Mouse (Mus musculus) midbrain, embryonic 13.5 days (tissue): ENCODE measurements at regions not wholly inside any gene's neighbourhood (a gene's known extent, or its start where the extent isn't known, plus 50 kb on each side); places are given as distances from the start of the nearest gene placed in this dataset.

ENCODE experiments used
- ATAC-seq: fragments of 200-750 bp; cut with Nextera tagmentation; 2 replicates; pipeline ENCODE4 v1.8.0; 2017; ENCODE audit warnings: mild to moderate bottlenecking, moderate TSS enrichment, moderate library complexity
- H3K27ac ChIP-seq: fragments of 300-500 bp; sonication (generic); 2 replicates; pipeline ENCODE4 v1.5.1; 2015; ENCODE audit warnings: inconsistent platforms, mild to moderate bottlenecking, moderate library complexity
- H3K27me3 ChIP-seq: fragments of 300-500 bp; sonication (generic); 2 replicates; pipeline ENCODE4 v1.6.1; 2015; ENCODE audit warnings: mild to moderate bottlenecking, inconsistent platforms
- H3K36me3 ChIP-seq: fragments of 300-500 bp; sonication (generic); 2 replicates; pipeline ENCODE4 v1.6.1; 2015; ENCODE audit warnings: mild to moderate bottlenecking, inconsistent platforms
- H3K4me1 ChIP-seq: fragments of 300-500 bp; sonication (generic); replicated peaks from 2 replicates; pipeline ENCODE4 v1.6.1; 2015; ENCODE audit warnings: inconsistent platforms
- H3K4me2 ChIP-seq: fragments of 300-500 bp; sonication (generic); replicated peaks from 2 replicates; pipeline ENCODE4 v1.6.1; 2015; ENCODE audit warnings: moderate library complexity, mild to moderate bottlenecking, inconsistent platforms
- H3K4me3 ChIP-seq: fragments of 300-500 bp; sonication (generic); replicated peaks from 2 replicates; pipeline ENCODE4 v1.5.1; 2015; ENCODE audit warnings: mild to moderate bottlenecking, inconsistent platforms
- H3K9ac ChIP-seq: fragments of 300-500 bp; sonication (generic); replicated peaks from 2 replicates; pipeline ENCODE4 v1.6.1; 2015; ENCODE audit warnings: mild to moderate bottlenecking, inconsistent platforms
- H3K9me3 ChIP-seq: fragments of 300-500 bp; sonication (generic); 2 replicates; pipeline ENCODE4 v1.6.1; 2016; ENCODE audit warnings: mild to moderate bottlenecking, inconsistent platforms
- WGBS: fragments of 180-500 bp; shearing (Covaris S2); methylation state at CpG from one replicate; pipeline ENCODE4 v1.1.7; 2015; 5-methylcytosine and 5-hydroxymethylcytosine counted together

DNA sequence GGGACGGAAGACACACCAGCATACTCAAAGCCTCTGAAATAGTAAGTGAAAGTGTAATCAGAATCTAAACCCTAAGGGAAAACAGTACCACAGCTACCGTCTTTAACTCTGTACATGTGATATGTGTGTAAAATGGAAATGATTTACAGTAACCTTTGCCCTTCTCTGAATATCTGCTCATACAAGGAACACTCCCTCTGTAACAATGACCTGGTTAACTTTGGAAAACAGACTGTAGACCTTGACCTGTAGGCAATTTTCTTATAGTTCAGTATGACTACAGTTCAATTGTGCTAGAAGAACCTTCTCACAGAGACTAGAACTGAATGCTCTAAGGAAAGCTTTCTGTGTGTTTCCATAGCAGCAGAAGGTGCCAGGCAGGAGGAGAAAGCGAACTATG is 226.4 kb downstream of the Gm11361 start:
- 85% methylated on average over 3 of the region's 3 CpGs for WGBS
- no peaks in the 10 kb centered on the region for H3K27me3 ChIP-seq

DNA sequence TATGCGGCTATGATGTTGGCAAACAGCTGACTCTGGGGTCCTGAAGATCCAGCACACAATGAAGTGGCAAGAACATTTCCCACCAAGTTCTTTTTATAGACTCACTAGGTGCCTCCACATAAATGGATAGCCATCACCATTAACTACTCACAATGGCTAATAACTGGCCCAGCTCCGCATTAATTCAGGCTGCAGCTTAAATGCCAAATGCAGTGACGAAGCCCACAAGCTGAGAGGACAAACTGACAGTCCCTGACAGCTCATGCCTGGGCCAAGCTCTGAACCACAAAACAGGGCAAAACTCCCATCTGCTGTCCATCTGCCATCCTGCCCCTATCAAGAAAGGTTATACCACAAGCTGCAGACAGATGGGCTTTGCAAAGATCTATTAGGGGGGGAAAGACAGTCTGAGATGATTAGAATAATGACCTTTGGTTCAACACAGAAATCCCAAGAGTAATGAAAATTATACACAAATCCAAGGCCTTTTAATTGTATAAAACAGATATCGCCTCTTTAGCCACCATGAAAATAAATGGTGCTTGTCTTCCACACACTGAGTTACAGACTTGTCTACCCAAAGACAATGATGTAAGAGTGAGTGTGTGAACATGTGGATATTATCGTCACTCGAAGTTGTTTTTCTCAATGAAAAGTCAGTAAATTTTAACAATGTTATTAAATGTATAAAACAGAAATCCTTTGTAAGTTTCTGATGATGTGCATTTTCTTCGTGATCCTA is 224.1 kb downstream of the Gm11361 start:
- no peak overlapping the region for H3K4me3 ChIP-seq
- H3K9ac ChIP-seq, result no peak overlapping the region
- H3K9me3 ChIP-seq, result no peaks in the 10 kb centered on the region
- H3K27ac ChIP-seq, result peak overlapping the region; percentile 68
- H3K4me2 ChIP-seq, result no peak overlapping the region
- H3K27me3 ChIP-seq, result no peaks in the 10 kb centered on the region
- H3K36me3 ChIP-seq, result peaks cover 4% of the 10 kb centered on the region; the same call in 1 of the 2 replicates
- H3K4me1 ChIP-seq, result peaks cover 29% of the 10 kb centered on the region
- ATAC-seq, result peak; percentile 88
- 55% methylated on average over 7 of the region's 7 CpGs for WGBS

More for the DNA sequence above, 226.4 kb downstream of the Gm11361 start:
- Histone ChIP-seq H3K4me1 (peaks cover 29% of the 10 kb centered on the region), H3K27ac (no peak overlapping the region), H3K9ac (no peak overlapping the region), H3K9me3 (no peaks in the 10 kb centered on the region), H3K4me3 (no peak overlapping the region), H3K4me2 (no peak overlapping the region), H3K36me3 (no peaks in the 10 kb centered on the region)
- ATAC-seq, result no peak

DNA sequence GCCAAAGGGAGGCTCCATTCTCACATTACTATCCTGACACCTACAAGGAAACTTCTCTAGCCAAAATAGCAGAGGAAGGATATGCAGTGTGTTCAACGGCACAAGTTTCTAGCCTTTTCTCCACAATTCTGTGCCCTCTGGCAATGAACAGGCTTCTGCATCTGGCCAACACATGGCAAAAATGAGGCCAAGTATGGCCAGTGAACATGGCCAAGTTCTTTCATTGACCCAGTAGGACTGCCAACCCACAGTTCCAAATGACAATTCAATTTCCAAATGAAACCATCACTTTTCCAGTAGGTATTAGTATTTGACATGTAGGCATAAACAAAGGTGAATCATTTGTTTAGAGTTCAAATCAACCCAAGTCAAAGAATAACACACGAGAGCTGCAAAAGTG is 208.8 kb downstream of the Gm11361 start:
- no peak overlapping the region for H3K27ac ChIP-seq

DNA sequence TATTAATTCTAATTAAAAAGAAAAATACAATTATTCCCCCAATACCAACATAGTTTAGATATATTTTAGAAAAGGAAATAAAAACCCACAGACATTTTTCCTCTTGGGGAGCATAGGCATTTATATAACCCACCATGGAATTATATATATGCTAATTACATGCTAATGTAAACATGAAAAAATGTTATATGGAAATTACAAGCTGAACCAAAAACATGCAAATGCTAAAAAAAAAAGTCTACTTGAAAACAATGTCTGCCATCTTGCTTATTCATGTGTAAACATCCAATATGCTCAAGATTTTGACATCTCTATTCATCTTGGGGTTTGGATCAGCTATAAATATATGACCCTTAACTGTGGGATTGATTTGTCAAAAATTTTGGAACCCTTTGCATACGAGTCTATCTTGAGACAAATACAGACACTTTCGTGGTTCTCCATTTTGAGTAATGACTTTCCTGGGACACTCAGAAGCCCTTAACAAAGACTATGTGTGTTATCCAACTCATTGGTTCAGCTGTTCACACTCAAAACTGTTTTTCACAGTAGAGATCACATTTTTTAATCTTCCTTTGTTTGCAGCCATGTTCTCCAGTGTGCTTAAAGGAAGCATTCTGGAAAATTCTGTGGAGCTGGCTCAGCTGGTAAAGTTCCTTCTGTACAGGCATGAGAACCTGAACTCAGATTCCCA is 208.0 kb downstream of the Gm11361 start:
- no peaks in the 10 kb centered on the region for H3K9me3 ChIP-seq
- H3K27ac ChIP-seq, result no peak overlapping the region
- H3K27me3 ChIP-seq, result no peaks in the 10 kb centered on the region
- H3K4me2 ChIP-seq, result no peak overlapping the region
- ATAC-seq, result no peak
- H3K36me3 ChIP-seq, result peaks cover 2% of the 10 kb centered on the region; the same call in 1 of the 2 replicates
- 80% methylated on average over 2 of the region's 2 CpGs for WGBS
- H3K4me3 ChIP-seq, result no peak overlapping the region
- H3K9ac ChIP-seq, result no peak overlapping the region
- H3K4me1 ChIP-seq, result no peaks in the 10 kb centered on the region

More for the DNA sequence above, 208.8 kb downstream of the Gm11361 start:
- Histone ChIP-seq H3K4me3 (no peak overlapping the region), H3K4me1 (no peaks in the 10 kb centered on the region), H3K9ac (no peak overlapping the region), H3K9me3 (no peaks in the 10 kb centered on the region), H3K4me2 (no peak overlapping the region), H3K27me3 (no peaks in the 10 kb centered on the region), H3K36me3 (no peaks in the 10 kb centered on the region)
- ATAC-seq, result no peak
- 97% methylated on average over 2 of the region's 2 CpGs for WGBS

DNA sequence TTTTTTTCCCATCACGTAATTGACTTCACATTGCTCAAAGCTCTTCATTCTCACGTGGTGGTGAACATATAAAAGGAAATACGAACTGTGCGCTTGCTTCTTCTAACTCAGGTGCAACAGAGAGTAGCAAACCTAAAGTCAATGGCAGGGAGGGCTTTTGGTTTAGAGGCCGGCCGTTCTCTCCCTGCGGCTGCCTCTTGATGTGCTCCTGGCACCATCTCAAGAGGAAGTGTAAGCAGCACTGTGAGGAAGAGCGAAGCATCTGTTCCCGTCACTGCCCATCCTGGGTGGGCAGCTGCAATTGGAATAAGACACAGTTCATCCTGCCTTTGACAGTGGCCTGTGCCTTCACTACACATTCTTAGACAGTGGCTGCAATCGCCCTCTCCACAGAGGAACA is 204.0 kb downstream of the Gm11361 start:
- Histone ChIP-seq H3K9me3 (no peaks in the 10 kb centered on the region), H3K27me3 (no peaks in the 10 kb centered on the region), H3K4me3 (no peak overlapping the region), H3K27ac (no peak overlapping the region), H3K4me1 (no peaks in the 10 kb centered on the region), H3K9ac (no peak overlapping the region), H3K36me3 (peaks cover 4% of the 10 kb centered on the region; the same call in 1 of the 2 replicates), H3K4me2 (no peak overlapping the region)
- WGBS, result 95% methylated on average over 10 of the region's 10 CpGs
- no peak for ATAC-seq

DNA sequence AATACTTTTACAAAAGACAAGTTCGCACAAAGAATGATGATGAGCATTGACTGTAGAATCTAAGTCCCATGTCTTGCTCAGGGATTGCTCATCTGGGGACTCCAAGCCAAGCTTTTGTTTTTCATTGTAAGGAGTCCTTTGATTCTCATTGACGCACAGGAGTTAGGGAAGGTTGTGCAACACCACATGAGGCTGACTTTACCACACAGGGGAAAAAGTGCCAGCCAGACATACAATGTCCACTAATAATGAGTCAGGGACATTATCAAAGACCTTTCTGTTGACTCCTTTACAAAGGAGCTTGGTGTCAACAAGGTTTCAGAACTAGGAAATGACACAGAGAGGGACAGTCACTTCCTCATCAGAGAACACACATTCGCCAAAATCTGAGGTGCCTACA is 200.1 kb downstream of the Gm11361 start:
- 85% methylated on average over 3 of the region's 3 CpGs for WGBS
- H3K4me3 ChIP-seq, result no peak overlapping the region
- H3K9me3 ChIP-seq, result no peaks in the 10 kb centered on the region
- H3K9ac ChIP-seq, result no peak overlapping the region
- peaks cover 19% of the 10 kb centered on the region for H3K4me1 ChIP-seq
- H3K4me2 ChIP-seq, result no peak overlapping the region
- no peak for ATAC-seq
- H3K36me3 ChIP-seq, result peaks cover 4% of the 10 kb centered on the region; the same call in 1 of the 2 replicates
- no peaks in the 10 kb centered on the region for H3K27me3 ChIP-seq
- H3K27ac ChIP-seq, result no peak overlapping the region

DNA sequence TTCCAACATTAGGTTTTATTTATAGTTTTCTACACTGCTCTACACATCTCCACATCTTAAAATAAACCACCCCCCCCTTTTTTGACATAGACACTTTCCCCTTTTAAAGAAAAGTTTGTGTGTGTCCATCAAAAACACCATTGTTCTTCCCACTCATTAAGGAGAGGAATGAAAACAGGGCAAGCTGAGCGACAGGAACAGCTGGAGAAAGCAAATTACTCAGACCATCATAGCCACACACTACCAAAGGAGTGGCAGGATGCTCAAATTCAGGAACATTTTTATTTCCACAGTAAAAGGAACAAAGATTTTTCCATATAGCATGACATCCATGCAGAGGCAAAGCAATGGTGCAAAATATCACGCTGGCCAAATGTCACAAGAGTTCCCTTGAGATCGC is 198.6 kb downstream of the Gm11361 start:
- peaks cover 4% of the 10 kb centered on the region; the same call in 1 of the 2 replicates for H3K36me3 ChIP-seq
- H3K4me1 ChIP-seq, result peaks cover 23% of the 10 kb centered on the region
- H3K4me3 ChIP-seq, result no peak overlapping the region
- H3K27ac ChIP-seq, result no peak overlapping the region
- no peak for ATAC-seq
- no peak overlapping the region for H3K4me2 ChIP-seq
- WGBS, result 94% methylated on average over 3 of the region's 3 CpGs
- H3K27me3 ChIP-seq, result no peaks in the 10 kb centered on the region
- H3K9me3 ChIP-seq, result no peaks in the 10 kb centered on the region
- no peak overlapping the region for H3K9ac ChIP-seq

DNA sequence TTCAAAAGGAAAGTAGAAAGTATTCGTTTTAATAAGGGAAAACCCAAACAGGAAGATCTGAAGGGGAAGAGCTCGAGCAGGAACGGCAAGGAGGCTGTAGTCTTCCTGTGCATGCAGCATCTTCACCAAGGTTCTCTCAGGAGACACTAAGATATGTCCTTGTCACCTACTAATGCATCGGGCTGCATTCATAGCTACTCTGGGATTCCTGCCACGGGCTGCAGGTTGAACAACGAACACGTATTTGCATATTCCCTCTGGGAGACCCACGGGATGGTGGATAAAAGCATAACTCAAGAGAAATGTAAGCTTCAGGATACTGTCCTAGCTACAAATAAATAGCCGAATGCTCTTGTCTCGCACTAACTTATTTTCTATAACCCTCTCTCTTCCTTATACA is 197.7 kb downstream of the Gm11361 start:
- WGBS, result 71% methylated on average over 10 of the region's 10 CpGs
- Histone ChIP-seq H3K4me3 (no peak overlapping the region), H3K27me3 (no peaks in the 10 kb centered on the region), H3K9ac (no peak overlapping the region), H3K27ac (peak overlapping the region; percentile 25), H3K4me1 (peaks cover 28% of the 10 kb centered on the region), H3K9me3 (no peaks in the 10 kb centered on the region), H3K36me3 (no peaks in the 10 kb centered on the region), H3K4me2 (no peak overlapping the region)
- ATAC-seq, result no peak

DNA sequence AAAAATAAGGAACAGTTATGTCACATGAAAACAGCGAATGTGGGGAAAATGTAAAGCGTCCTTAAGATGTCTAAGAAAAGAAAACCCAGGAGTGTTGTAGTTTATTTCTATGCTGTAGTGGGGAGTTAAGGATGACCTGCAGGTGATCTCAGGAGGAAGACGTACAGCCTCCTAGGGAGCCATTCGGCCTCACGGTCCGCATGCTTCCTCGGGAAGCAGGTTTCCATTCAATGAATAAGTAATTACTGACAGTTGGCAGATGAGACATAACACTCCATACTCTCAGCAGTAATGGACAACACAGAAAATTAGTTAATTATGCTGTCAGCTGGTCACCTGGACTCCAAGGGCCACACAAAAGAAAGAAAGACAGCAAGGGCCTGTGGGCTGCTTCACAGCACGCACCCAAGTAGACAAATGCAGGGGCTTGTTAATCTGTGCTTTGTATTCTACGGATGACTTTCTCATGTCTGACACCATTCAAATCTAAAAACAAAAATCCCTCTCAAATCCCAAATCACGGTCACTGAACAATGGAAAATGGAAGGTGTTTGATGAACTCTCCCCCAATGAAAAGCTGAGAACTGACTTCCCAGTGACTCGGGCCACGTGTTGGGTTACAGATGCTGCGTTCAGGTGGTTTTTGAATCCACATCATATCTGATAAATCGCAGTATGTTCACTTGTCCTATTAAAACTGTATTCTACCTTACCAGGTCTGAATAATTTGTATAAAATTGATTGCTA is 193.5 kb downstream of the Gm11361 start:
- Histone ChIP-seq H3K36me3 (no peaks in the 10 kb centered on the region), H3K27me3 (no peaks in the 10 kb centered on the region), H3K9ac (no peak overlapping the region), H3K27ac (peak overlapping the region; percentile 57), H3K4me2 (no peak overlapping the region), H3K4me1 (peaks cover 28% of the 10 kb centered on the region), H3K9me3 (no peaks in the 10 kb centered on the region), H3K4me3 (no peak overlapping the region)
- 31% methylated on average over 14 of the region's 14 CpGs for WGBS
- ATAC-seq, result 0 out of 2 replicates have a peak, but pooled peaks have one; percentile 56

DNA sequence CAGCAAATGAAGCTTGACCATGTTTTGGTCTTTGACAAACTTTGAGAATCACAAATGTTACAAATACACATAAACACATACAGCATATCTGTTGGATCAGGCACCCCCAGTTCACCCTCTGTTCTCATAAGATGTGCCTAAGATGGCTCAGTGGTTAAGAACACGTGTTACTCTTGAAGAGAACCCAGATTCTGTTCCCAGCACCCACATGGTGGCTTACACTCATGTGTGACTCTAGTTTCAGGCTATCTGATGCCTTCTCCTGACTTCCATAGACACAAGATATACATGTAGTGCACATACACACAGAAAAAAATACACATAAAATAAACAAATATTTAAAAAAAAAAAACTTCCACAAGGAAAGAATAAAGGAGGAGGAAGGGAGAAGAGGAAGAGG is 191.7 kb downstream of the Gm11361 start:
- no peak for ATAC-seq
- H3K4me1 ChIP-seq, result peaks cover 12% of the 10 kb centered on the region
- H3K9me3 ChIP-seq, result no peaks in the 10 kb centered on the region
- H3K36me3 ChIP-seq, result no peaks in the 10 kb centered on the region
- 88% methylated on average over 1 of the region's 1 CpGs for WGBS
- no peak overlapping the region for H3K9ac ChIP-seq
- H3K27me3 ChIP-seq, result no peaks in the 10 kb centered on the region
- H3K4me3 ChIP-seq, result no peak overlapping the region
- no peak overlapping the region for H3K27ac ChIP-seq
- H3K4me2 ChIP-seq, result no peak overlapping the region

DNA sequence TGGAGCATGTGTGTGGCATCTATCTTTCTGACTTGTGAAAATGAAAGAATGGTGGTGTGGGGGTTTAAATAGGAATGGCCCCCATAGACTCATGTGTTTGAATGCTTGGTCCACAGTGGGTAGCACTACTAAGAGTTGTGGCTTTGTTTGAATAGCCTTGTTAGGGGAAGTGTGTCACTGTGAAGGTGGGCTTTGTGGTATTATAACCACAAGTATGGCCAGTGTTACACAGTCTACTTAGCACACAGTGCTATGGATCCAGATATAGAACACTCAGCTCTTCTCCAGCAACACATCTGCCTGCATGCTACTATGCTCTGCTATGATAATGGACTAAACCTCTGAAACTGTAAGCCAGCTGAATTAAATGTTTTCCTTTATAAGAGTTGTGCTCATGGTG is 184.9 kb downstream of the Gm11361 start:
- Histone ChIP-seq H3K36me3 (0 out of 2 replicates have a peak, but pooled peaks cover 7% of the 10 kb centered on the region), H3K4me2 (no peak overlapping the region)

DNA sequence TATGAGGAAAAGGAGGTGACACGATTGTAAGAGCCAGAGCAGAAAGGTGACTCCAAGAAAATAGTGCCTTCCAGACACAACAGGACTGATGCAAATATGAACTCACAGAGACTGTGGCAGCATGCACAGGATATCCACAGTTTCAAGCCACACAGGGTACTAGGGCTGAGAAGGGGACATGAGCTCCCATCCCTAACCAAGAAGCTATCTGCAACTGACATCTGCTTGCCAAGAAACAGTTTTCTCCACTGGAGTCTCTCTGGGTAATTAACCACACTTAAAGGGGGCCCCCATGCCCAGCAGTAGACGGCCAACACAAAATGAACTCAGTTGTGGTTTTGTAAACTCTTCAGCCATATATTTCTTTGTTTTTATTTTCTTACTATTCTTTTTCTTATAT is 176.1 kb downstream of the Gm11361 start:
- ATAC-seq, result no peak
- WGBS, result 70% methylated on average over 2 of the region's 2 CpGs
- Histone ChIP-seq H3K27ac (no peak overlapping the region), H3K4me3 (no peak overlapping the region), H3K4me2 (no peak overlapping the region), H3K4me1 (no peaks in the 10 kb centered on the region), H3K27me3 (no peaks in the 10 kb centered on the region), H3K36me3 (no peaks in the 10 kb centered on the region), H3K9ac (no peak overlapping the region), H3K9me3 (no peaks in the 10 kb centered on the region)

More for the DNA sequence above, 184.9 kb downstream of the Gm11361 start:
- Histone ChIP-seq H3K4me1 (no peaks in the 10 kb centered on the region), H3K27ac (no peak overlapping the region), H3K4me3 (no peak overlapping the region), H3K9me3 (0 out of 2 replicates have a peak, but pooled peaks cover 6% of the 10 kb centered on the region), H3K9ac (no peak overlapping the region), H3K27me3 (no peaks in the 10 kb centered on the region)
- ATAC-seq, result no peak
